Comparison of ENCODE assay signal across 22 mouse cellular contexts in genomic region chr14:11613146-11613545, GRCm38 (mm10). TPM values are rescaled to one million over a fixed set of nuclear protein-coding genes. Genes with fewer than 3 reads are reported as not detected.
DNase-seq lines count a peak whose midpoint lies in the region; ATAC-seq and TF ChIP-seq lines count a peak whose summit lies in the region.
"Had no signal": no experiment of that assay in that cellular context is flagged by ENCODE, and none has a peak within 500 bp of the region (broad histone marks: within the 10 kb centered on the region; RNA-seq: fewer than 3 reads in every experiment).

No protein-coding gene starts in this region.

- no peak overlapping the region for H3K4me2 ChIP-seq in limb, embryonic 14.5 days (replicated peaks; ENCODE audit: low read depth, low read length, severe bottlenecking)
- no peak overlapping the region for H3K4me2 ChIP-seq in midbrain, embryonic 14.5 days (ENCODE audit: low read length)
- no peak overlapping the region for H3K4me2 ChIP-seq in midbrain, embryonic 13.5 days (replicated peaks)
- H3K4me2 ChIP-seq: embryonic facial prominence, embryonic 13.5 days; forebrain, embryonic 12.5 days; heart, embryonic 13.5 days; hindbrain, embryonic 15.5 days had no signal

- peaks cover 13% of the 10 kb centered on the region for H3K4me1 ChIP-seq in limb, embryonic 14.5 days (ENCODE audit: control insufficient read depth, insufficient read depth, low read length)
- H3K4me1 ChIP-seq in limb, embryonic 10.5 days, result peaks cover 17% of the 10 kb centered on the region
- peaks cover 7% of the 10 kb centered on the region for H3K4me1 ChIP-seq in midbrain, embryonic 14.5 days (ENCODE audit: control insufficient read depth, insufficient read depth, low read length)
- H3K4me1 ChIP-seq in midbrain, embryonic 13.5 days (replicated peaks), result peaks cover 6% of the 10 kb centered on the region; the same call in 1 of the 2 replicates

- no peak for TF ChIP-seq POLR2A in limb, embryonic 14.5 days (IDR thresholded peaks at IDR 0.05; ENCODE audit: borderline replicate concordance, extremely low read depth, insufficient read depth, insufficient read length)

- H3K27ac ChIP-seq in limb, embryonic 14.5 days (replicated peaks; ENCODE audit: low read depth, low read length), result no peak overlapping the region
- H3K27ac ChIP-seq in limb, embryonic 10.5 days, result no peak overlapping the region
- H3K27ac ChIP-seq in midbrain, embryonic 14.5 days (replicated peaks; ENCODE audit: low read depth, low read length), result no peak overlapping the region
- H3K27ac ChIP-seq in midbrain, embryonic 13.5 days, result no peak overlapping the region
- H3K27ac ChIP-seq: forebrain, embryonic 12.5 days; heart, embryonic 13.5 days; hindbrain, embryonic 15.5 days had no signal

- no peaks in the 10 kb centered on the region for H3K36me3 ChIP-seq in limb, embryonic 14.5 days (ENCODE audit: control insufficient read depth, insufficient read depth, low read length)
- H3K36me3 ChIP-seq in limb, embryonic 10.5 days, result no peaks in the 10 kb centered on the region
- H3K36me3 ChIP-seq in midbrain, embryonic 14.5 days (ENCODE audit: control insufficient read depth, insufficient read depth, low read length), result no peaks in the 10 kb centered on the region
- H3K36me3 ChIP-seq in midbrain, embryonic 13.5 days, result no peaks in the 10 kb centered on the region
- H3K36me3 ChIP-seq: embryonic facial prominence, embryonic 13.5 days; forebrain, embryonic 12.5 days; G1E; heart, embryonic 13.5 days; hindbrain, embryonic 15.5 days had no signal

- no peaks in the 10 kb centered on the region for H3K9me3 ChIP-seq in limb, embryonic 14.5 days (ENCODE audit: control insufficient read depth, low read length)
- no peaks in the 10 kb centered on the region for H3K9me3 ChIP-seq in limb, embryonic 10.5 days (replicated peaks)
- no peaks in the 10 kb centered on the region for H3K9me3 ChIP-seq in midbrain, embryonic 14.5 days (ENCODE audit: control insufficient read depth, low read length)
- no peaks in the 10 kb centered on the region for H3K9me3 ChIP-seq in midbrain, embryonic 13.5 days
- H3K9me3 ChIP-seq: embryonic facial prominence, embryonic 13.5 days; forebrain, embryonic 12.5 days; heart, embryonic 13.5 days; hindbrain, embryonic 15.5 days had no signal

- H3K9ac ChIP-seq in limb, embryonic 14.5 days (ENCODE audit: low read depth, low read length, severe bottlenecking), result no peak overlapping the region
- H3K9ac ChIP-seq in midbrain, embryonic 14.5 days (replicated peaks; ENCODE audit: low read length), result no peak overlapping the region
- H3K9ac ChIP-seq in midbrain, embryonic 13.5 days (replicated peaks), result no peak overlapping the region
- H3K9ac ChIP-seq: embryonic facial prominence, embryonic 13.5 days; forebrain, embryonic 12.5 days; heart, embryonic 13.5 days; hindbrain, embryonic 15.5 days had no signal

- H3K27me3 ChIP-seq in limb, embryonic 14.5 days (ENCODE audit: control insufficient read depth, insufficient read depth, low read length), result no peaks in the 10 kb centered on the region
- no peaks in the 10 kb centered on the region for H3K27me3 ChIP-seq in limb, embryonic 10.5 days (ENCODE audit: low read depth, poor library complexity, severe bottlenecking)
- no peaks in the 10 kb centered on the region for H3K27me3 ChIP-seq in midbrain, embryonic 14.5 days (ENCODE audit: control insufficient read depth, insufficient read depth, low read length)
- H3K27me3 ChIP-seq in midbrain, embryonic 13.5 days, result no peaks in the 10 kb centered on the region
- H3K27me3 ChIP-seq: embryonic facial prominence, embryonic 13.5 days; forebrain, embryonic 12.5 days; heart, embryonic 13.5 days; hindbrain, embryonic 15.5 days had no signal

- DNase-seq in limb, embryonic 14.5 days (ENCODE audit: low spot score), result peak; percentile 41
- no peak for DNase-seq in limb, embryonic 10.5 days (ENCODE audit: low spot score)
- peak; percentile 83 for DNase-seq in 3134 (ENCODE audit: extremely low read depth, insufficient read length, low spot score)
- DNase-seq in Muller cell, postnatal 12 days (ENCODE audit: inconsistent ontology term), result peak; percentile 89
- peak; percentile 74 for DNase-seq in fibroblast of lung, adult 2 months (ENCODE audit: low read depth)
- no peak for DNase-seq in kidney, postnatal 36 days
- DNase-seq in midbrain, embryonic 14.5 days, result no peak
- DNase-seq: cerebellum, adult 8-10 months; cerebellum, postnatal 14 days; embryo, embryonic 11 days; gastrocnemius, postnatal 14 days; heart, adult 11 months; heart, postnatal 36 days had no signal

- no peak for ATAC-seq in limb, embryonic 14.5 days (ENCODE audit: low FRiP score, low read depth)
- ATAC-seq in midbrain, embryonic 14.5 days (ENCODE audit: low FRiP score, low TSS enrichment), result no peak
- ATAC-seq in midbrain, embryonic 13.5 days, result no peak
- ATAC-seq: CD4-positive, CD25-positive, alpha-beta regulatory T cell, adult 4 months; forebrain, embryonic 16.5 days; intestine, embryonic 16.5 days had no signal

- no peak overlapping the region for H3K4me3 ChIP-seq in limb, embryonic 14.5 days (replicated peaks; ENCODE audit: low read length)
- H3K4me3 ChIP-seq in limb, embryonic 10.5 days, result no peak overlapping the region
- no peak overlapping the region for H3K4me3 ChIP-seq in midbrain, embryonic 14.5 days (replicated peaks; ENCODE audit: low read depth, low read length)
- H3K4me3 ChIP-seq in midbrain, embryonic 13.5 days (replicated peaks), result no peak overlapping the region
- H3K4me3 ChIP-seq: embryonic facial prominence, embryonic 13.5 days; forebrain, embryonic 12.5 days; heart, embryonic 13.5 days; hindbrain, embryonic 15.5 days had no signal

- 67% methylated on average over 3 of the region's 3 CpGs for WGBS in limb, embryonic 14.5 days
- 92% methylated on average over 3 of the region's 3 CpGs for WGBS in limb, embryonic 10.5 days
- WGBS in midbrain, embryonic 14.5 days, result 87% methylated on average over 3 of the region's 3 CpGs
- 90% methylated on average over 3 of the region's 3 CpGs for WGBS in midbrain, embryonic 13.5 days

RNA-seq across cellular contexts. Expression of gene Ptprg, which starts 59.8 kb away (rescaled TPM):
- 25.5 and 27.8 TPM in 2 replicates for polyA plus RNA-seq in limb, embryonic 14.5 days (2012; rRNA removed)
- 28.6 and 36.5 TPM in 2 replicates for polyA plus RNA-seq in limb, embryonic 14.5 days (2014; fragmentation: Nextera tagmentation; extraction: Ambion mirVana)
- polyA plus RNA-seq in limb, embryonic 10.5 days (2016; fragmentation: Nextera tagmentation; extraction: Ambion mirVana), result 40.3 and 42.8 TPM in 2 replicates
- 33.2 and 50.1 TPM in 2 replicates for polyA plus RNA-seq in midbrain, embryonic 14.5 days (2014; fragmentation: Nextera tagmentation; extraction: Ambion mirVana)
- 41.0 and 45.4 TPM in 2 replicates for polyA plus RNA-seq in midbrain, embryonic 13.5 days (2015; fragmentation: Nextera tagmentation; extraction: Ambion mirVana)
- polyA plus RNA-seq: CD4-positive, CD25-positive, alpha-beta regulatory T cell, adult 4 months; G1E had no signal

Comparison
In these comparisons a context has a peak if more than half of its experiments do, and no peak if none do; other contexts are left out.
1. DNase-seq: peak in limb, embryonic 14.5 days (single experiment), 3134 (single experiment), Muller cell, postnatal 12 days (single experiment) and fibroblast of lung, adult 2 months (single experiment); none in limb, embryonic 10.5 days (single experiment), kidney, postnatal 36 days (0 of 2) and midbrain, embryonic 14.5 days (single experiment).